ENCODE assay signal across 9 mouse cellular contexts in the genomic region with DNA sequence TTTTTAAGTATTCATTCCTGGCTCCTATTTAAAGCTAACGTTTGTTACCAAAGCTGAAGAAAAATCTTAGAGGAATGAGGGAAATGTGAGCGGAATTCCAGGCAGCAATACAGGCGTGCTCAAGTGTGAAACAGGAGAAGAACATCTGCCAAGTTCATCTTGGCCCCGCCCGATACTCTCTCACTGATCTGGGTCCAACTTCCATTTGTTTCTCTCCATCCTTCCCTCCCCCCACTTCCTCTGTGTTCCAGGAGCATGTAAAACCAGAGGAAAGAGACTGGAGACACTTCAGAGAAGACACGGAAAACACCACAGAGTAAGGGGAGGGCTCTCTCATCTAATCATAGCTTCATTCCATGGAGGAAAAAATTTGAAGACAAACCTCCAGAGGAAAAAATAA.
DNase-seq lines count a peak whose midpoint lies in the region; ATAC-seq and TF ChIP-seq lines count a peak whose summit lies in the region.
"Had no signal": no experiment of that assay in that cellular context is flagged by ENCODE, and none has a peak within 500 bp of the region (broad histone marks: within the 10 kb centered on the region; RNA-seq: fewer than 3 reads in every experiment).

No protein-coding gene starts in this region.

- no peaks in the 10 kb centered on the region for H3K9me3 ChIP-seq in heart, embryonic 12.5 days (replicated peaks)
- H3K9me3 ChIP-seq in lung, embryonic 14.5 days (ENCODE audit: low read depth, low read length) = no peaks in the 10 kb centered on the region
- H3K9me3 ChIP-seq: G1E had no signal

- DNase-seq in heart, adult 18-20 months = peak; percentile 52 to 66
- peak; percentile 78 for DNase-seq in brain, embryonic 14.5 days (ENCODE audit: low read depth)
- peak; percentile 28 for DNase-seq in heart, postnatal 25 days (ENCODE audit: low spot score)
- peak; percentile 89 for DNase-seq in lung, embryonic 14.5 days
- DNase-seq in layer of hippocampus, postnatal 36 days = no peak
- no peak for DNase-seq in spleen, postnatal 36 days (ENCODE audit: low spot score in 2 of 2)
- no peak for DNase-seq in adrenal gland, postnatal 25 days

- ATAC-seq in heart, embryonic 12.5 days (ENCODE audit: insufficient number of reproducible peaks, low FRiP score) = no peak
- peak; percentile 76; the same call in 1 of the 2 replicates for ATAC-seq in lung, embryonic 14.5 days (ENCODE audit: insufficient read depth)

- WGBS in heart, embryonic 12.5 days = 53% methylated on average over 6 of the region's 6 CpGs
- WGBS in lung, embryonic 14.5 days = 10% methylated on average over 6 of the region's 6 CpGs

- H3K4me2 ChIP-seq in heart, embryonic 12.5 days = no peak overlapping the region
- H3K4me2 ChIP-seq in lung, embryonic 14.5 days = peak overlapping the region; percentile 36; the same call in 1 of the 2 replicates

- H3K9ac ChIP-seq in heart, embryonic 12.5 days = no peak overlapping the region
- H3K9ac ChIP-seq in lung, embryonic 14.5 days = no peak overlapping the region

- peaks cover 20% of the 10 kb centered on the region for H3K4me1 ChIP-seq in heart, embryonic 12.5 days (replicated peaks)
- H3K4me1 ChIP-seq in lung, embryonic 14.5 days (ENCODE audit: insufficient read depth) = peaks cover 23% of the 10 kb centered on the region

- no peak overlapping the region for H3K4me3 ChIP-seq in heart, embryonic 12.5 days
- no peak overlapping the region for H3K4me3 ChIP-seq in lung, embryonic 14.5 days (ENCODE audit: low read depth, low read length)

- intact Hi-C loops in heart, postnatal 25 days (cut with DNase I) = no loop called here

- no peak for TF ChIP-seq POLR2A in brain, embryonic 14.5 days (IDR thresholded peaks at IDR 0.05; ENCODE audit: borderline replicate concordance, extremely low read depth, insufficient read depth, insufficient read length, poor library complexity, severe bottlenecking)

- no peak overlapping the region for H3K27ac ChIP-seq in heart, embryonic 12.5 days (ENCODE audit: poor library complexity, severe bottlenecking)
- peak overlapping the region; percentile 44 for H3K27ac ChIP-seq in lung, embryonic 14.5 days (ENCODE audit: low read depth)

- H3K36me3 ChIP-seq in heart, embryonic 12.5 days = no peaks in the 10 kb centered on the region
- H3K36me3 ChIP-seq in lung, embryonic 14.5 days (ENCODE audit: insufficient read depth) = no peaks in the 10 kb centered on the region
- H3K36me3 ChIP-seq: G1E had no signal

- H3K27me3 ChIP-seq in heart, embryonic 12.5 days (replicated peaks) = no peaks in the 10 kb centered on the region
- H3K27me3 ChIP-seq in lung, embryonic 14.5 days (ENCODE audit: insufficient read depth, low read length) = no peaks in the 10 kb centered on the region

- no peak for TF ChIP-seq CTCF in brain, embryonic 14.5 days (IDR thresholded peaks at IDR 0.05; ENCODE audit: borderline replicate concordance, extremely low read depth, insufficient read depth, insufficient read length)
- TF ChIP-seq CTCF in lung, embryonic 14.5 days (IDR thresholded peaks at IDR 0.05; ENCODE audit: low read depth) = no peak

Comparison
In these comparisons a context has a peak if more than half of its experiments do, and no peak if none do; other contexts are left out.
1. DNase-seq: peak in heart, adult 18-20 months (2 of 2), brain, embryonic 14.5 days (single experiment), heart, postnatal 25 days (single experiment) and lung, embryonic 14.5 days (single experiment); none in layer of hippocampus, postnatal 36 days (0 of 2), spleen, postnatal 36 days (0 of 2) and adrenal gland, postnatal 25 days (single experiment).